Mouse (Mus musculus): ENCODE data around the gene Hist1h2ai. TPM values are rescaled to one million over a fixed set of nuclear protein-coding genes. Genes with fewer than 3 reads are reported as not detected.
A peak's percentile ranks its signal among the peaks of the same experiment; 100 is the strongest.
"Not testable (repeated sequence)": the region's sequence is repeated elsewhere in the genome, so short reads cannot be mapped to it uniquely, and the experiment has no call there.

Gene Hist1h2ai
- polyA plus RNA-seq, 1 experiment from 2014 or later = 7.5 TPM

DNA sequence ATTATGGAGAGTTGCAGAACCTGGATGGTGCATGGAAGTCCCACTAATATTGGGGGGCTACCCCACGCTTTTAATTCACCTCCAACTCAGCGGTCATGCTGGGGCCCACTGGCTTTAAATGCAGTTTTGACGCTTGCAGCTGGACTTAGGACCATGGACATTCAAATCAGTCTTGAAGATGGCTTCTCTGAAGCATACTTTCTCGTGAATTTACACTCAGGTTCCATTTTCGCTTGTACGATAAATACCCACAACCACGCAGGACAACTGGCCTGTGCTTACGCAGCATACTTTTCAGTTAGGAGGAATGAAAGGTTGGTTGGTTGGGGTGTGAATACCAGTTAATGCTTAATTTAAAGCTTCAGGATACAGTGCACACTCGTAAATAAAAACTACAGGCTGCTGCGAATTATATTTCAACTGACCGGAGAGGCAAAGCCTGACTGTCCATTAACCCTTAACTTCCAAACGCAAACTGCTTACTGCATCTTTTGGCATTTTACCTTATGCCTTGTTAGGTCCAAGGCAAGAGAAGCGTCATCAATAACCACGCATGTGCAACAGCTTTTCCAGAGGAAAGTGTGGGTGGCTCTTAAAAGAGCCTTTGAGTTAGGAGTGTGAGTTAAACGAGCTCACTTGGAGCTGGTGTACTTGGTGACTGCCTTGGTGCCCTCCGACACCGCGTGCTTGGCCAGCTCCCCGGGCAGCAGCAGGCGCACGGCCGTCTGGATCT lies 925 bp upstream of the Hist1h2ai start:
- Histone ChIP-seq H3K36me3 (replicated peaks; ENCODE audit: control insufficient read depth, insufficient read depth) (no peaks in the 10 kb centered on the region), H3K27me3 (ENCODE audit: control insufficient read depth, insufficient read depth, low read length) (no peaks in the 10 kb centered on the region), H3K4me2 (replicated peaks) (peak overlapping the region; percentile 84), H3K4me1 (replicated peaks; ENCODE audit: control insufficient read depth, insufficient read depth, low read length) (peaks cover 25% of the 10 kb centered on the region), H3K27ac (peak overlapping the region; percentile 68), H3K9me3 (ENCODE audit: control insufficient read depth, low read length) (no peaks in the 10 kb centered on the region), H3K9ac (peak overlapping the region; percentile 50), H3K4me3 (replicated peaks; ENCODE audit: low read length) (peak overlapping the region; percentile 32)
- WGBS = under 1% methylated on average over 19 of the region's 22 CpGs
- no peak for ATAC-seq (ENCODE audit: low FRiP score)
- DNase-seq (ENCODE audit: low spot score) = no peak

DNA sequence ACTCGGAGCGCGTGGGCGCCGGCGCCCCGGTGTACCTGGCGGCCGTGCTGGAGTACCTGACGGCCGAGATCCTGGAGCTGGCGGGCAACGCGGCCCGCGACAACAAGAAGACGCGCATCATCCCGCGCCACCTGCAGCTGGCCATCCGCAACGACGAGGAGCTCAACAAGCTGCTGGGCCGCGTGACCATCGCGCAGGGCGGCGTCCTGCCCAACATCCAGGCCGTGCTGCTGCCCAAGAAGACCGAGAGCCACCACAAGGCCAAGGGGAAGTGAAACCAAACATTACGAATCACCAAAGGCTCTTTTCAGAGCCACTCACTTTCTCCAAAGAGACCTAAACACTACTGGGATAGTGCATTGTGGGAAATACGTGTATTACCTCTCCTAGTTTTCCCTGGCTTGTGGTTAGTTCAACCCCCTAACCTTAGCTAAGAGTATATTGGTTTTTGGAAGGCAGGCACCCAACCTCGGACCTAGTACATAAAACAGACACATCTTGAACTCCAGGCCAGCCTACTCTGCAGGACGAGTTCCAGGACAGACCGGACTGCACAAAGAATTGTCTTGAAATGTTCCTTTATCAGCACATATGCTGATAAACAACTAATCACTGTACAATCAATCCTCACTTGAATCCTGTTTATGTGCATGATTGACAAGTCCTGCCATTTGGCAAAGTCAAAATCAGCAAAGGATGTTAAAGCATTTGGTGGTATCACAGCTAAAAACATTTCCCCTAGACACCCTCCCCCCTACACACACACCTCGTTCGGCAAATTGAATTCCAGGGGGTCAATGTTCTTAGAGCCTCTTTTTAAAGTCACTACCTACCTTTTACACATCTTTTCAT lies 544 bp downstream of the Hist1h2ai start:
- Histone ChIP-seq H3K4me1 (replicated peaks; ENCODE audit: control insufficient read depth, insufficient read depth, low read length) (peaks cover 25% of the 10 kb centered on the region), H3K9ac (peak overlapping the region; percentile 62), H3K4me3 (replicated peaks; ENCODE audit: low read length) (peak overlapping the region; percentile 32), H3K4me2 (replicated peaks) (peak overlapping the region; percentile 84), H3K27ac (peak overlapping the region; percentile 87)
- WGBS = 0% methylated on average over 9 of the region's 38 CpGs
- peak; percentile 57 for DNase-seq (ENCODE audit: low spot score)
- H3K9me3 ChIP-seq (ENCODE audit: control insufficient read depth, low read length); H3K27me3 ChIP-seq (ENCODE audit: control insufficient read depth, insufficient read depth, low read length); ATAC-seq (ENCODE audit: low FRiP score); H3K36me3 ChIP-seq (replicated peaks; ENCODE audit: control insufficient read depth, insufficient read depth): not testable (repeated sequence)

DNA sequence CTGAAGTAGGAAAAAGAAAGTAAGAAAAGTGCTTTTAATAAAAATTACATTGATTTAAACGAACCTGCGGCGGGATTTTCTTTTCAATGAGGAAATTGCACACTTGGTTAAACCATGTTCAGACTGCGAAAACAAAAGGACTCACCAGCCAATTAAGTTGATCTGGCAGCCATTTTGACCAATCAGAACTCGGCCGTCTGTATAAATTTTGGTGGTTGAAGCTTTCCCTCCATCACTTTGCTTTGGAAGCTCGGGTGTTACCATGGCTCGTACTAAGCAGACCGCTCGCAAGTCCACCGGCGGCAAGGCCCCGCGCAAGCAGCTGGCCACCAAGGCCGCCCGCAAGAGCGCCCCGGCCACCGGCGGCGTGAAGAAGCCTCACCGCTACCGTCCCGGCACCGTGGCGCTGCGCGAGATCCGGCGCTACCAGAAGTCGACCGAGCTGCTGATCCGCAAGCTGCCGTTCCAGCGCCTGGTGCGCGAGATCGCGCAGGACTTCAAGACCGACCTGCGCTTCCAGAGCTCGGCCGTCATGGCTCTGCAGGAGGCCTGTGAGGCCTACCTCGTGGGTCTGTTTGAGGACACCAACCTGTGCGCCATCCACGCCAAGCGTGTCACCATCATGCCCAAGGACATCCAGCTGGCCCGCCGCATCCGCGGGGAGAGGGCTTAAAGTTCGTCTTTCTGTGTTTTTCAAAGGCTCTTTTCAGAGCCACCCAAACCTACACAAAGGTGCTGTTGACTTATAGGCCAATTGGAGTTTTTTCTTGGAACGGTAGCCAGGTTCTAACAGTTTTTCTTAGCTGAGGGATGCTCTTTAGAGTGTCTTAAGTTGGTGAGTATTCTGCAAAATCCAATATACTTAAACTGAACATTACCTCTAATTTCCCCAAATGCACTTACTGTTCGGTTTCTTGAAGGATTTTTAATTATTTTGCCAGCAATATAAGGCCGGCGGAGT lies 1.5 kb downstream of the Hist1h2ai start, which contains the start of gene Hist1h3h:
Gene Hist1h3h, plus strand, starts transcription at position 263 of the 961 bp plus-strand sequence.
- peak within 1 kb of the TSS; percentile 84 for H3K4me2 ChIP-seq (replicated peaks)
- peak within 1 kb of the TSS; percentile 62 for H3K9ac ChIP-seq
- H3K36me3 ChIP-seq (replicated peaks; ENCODE audit: control insufficient read depth, insufficient read depth); H3K27me3 ChIP-seq (ENCODE audit: control insufficient read depth, insufficient read depth, low read length); H3K9me3 ChIP-seq (ENCODE audit: control insufficient read depth, low read length): not testable (repeated sequence)
- peak within 1 kb of the TSS; percentile 32 for H3K4me3 ChIP-seq (replicated peaks; ENCODE audit: low read length)
- H3K4me1 ChIP-seq (replicated peaks; ENCODE audit: control insufficient read depth, insufficient read depth, low read length) = peaks cover 29% of the 10 kb centered on the region
- WGBS = under 1% methylated on average over 24 of the region's 56 CpGs
- ATAC-seq (ENCODE audit: low FRiP score) (peak; percentile 52), DNase-seq (ENCODE audit: low spot score) (peak; percentile 92)
- peak within 1 kb of the TSS; percentile 87 for H3K27ac ChIP-seq

DNA sequence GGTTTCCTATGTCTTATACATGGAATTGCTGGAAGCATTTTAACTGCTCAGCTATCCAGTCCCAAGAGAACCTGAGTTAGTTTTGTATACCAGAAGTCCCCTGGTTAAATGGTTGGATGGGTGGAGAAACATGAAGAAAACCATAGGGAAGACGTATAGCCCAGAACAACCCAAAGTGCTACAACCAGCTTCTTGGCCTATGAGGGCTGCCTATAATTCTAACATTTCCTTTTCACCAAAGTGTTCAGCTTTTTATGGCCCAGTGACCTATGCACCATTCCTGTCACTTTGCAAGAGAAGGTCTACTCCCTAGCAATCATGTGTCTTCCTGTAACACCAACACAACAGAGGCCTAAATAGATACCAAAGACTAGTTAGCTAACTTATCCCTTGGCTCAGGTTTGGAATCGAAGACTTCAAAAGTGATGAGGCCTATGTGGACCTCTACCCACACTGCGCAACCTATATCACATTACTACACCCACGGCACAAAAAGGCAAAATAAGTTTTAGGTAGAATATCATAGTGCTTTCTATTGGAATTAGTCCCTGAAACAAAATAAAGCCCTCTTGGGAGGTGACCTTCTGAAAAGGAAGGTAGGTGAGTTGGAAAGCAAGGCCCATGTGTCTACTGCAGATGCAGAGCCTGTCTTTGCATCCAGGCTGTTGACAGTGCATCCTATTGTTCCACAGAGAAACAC lies 2.3 kb downstream of the Hist1h2ai start:
- ATAC-seq (ENCODE audit: low FRiP score) = no peak

DNA sequence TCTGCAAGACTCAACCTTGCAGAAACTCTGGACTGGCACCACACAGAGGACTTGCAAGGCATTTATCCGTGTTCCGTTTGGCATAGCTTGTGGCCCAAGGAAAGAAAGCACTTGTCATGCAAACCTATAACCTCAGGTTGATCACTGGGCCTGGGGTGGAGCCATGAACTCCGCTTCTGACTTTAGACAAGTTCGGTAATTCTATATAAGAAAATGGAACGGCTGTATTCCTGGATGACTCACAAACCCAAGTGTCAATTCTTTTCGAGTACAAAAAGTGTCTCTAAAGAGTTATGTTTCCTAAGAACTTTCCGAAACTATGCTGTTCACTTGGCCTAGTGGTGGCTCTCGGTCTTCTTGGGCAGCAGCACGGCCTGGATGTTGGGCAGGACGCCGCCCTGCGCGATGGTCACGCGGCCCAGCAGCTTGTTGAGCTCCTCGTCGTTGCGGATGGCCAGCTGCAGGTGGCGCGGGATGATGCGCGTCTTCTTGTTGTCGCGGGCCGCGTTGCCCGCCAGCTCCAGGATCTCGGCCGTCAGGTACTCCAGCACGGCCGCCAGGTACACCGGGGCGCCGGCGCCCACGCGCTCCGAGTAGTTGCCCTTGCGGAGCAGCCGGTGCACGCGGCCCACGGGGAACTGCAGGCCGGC lies 5.0 kb downstream of the Hist1h2ai start:
- H3K4me1 ChIP-seq (replicated peaks; ENCODE audit: control insufficient read depth, insufficient read depth, low read length) = peaks cover 22% of the 10 kb centered on the region
- not testable (repeated sequence) for H3K9me3 ChIP-seq (ENCODE audit: control insufficient read depth, low read length); H3K27me3 ChIP-seq (ENCODE audit: control insufficient read depth, insufficient read depth, low read length); H3K36me3 ChIP-seq (replicated peaks; ENCODE audit: control insufficient read depth, insufficient read depth); DNase-seq (ENCODE audit: low spot score); ATAC-seq (ENCODE audit: low FRiP score)
- peak overlapping the region; percentile 65 for H3K27ac ChIP-seq
- H3K9ac ChIP-seq = peak overlapping the region; percentile 34; the same call in 1 of the 2 replicates
- peak overlapping the region; percentile 34 for H3K4me3 ChIP-seq (replicated peaks; ENCODE audit: low read length)
- 2% methylated on average over 18 of the region's 44 CpGs for WGBS
- H3K4me2 ChIP-seq (replicated peaks) = peak overlapping the region; percentile 69

More for the DNA sequence above, 2.3 kb downstream of the Hist1h2ai start:
- Histone ChIP-seq H3K9me3 (ENCODE audit: control insufficient read depth, low read length) (no peaks in the 10 kb centered on the region), H3K4me2 (replicated peaks) (peak overlapping the region; percentile 84), H3K27ac (no peak overlapping the region), H3K36me3 (replicated peaks; ENCODE audit: control insufficient read depth, insufficient read depth) (no peaks in the 10 kb centered on the region), H3K9ac (peak overlapping the region; percentile 51), H3K27me3 (ENCODE audit: control insufficient read depth, insufficient read depth, low read length) (no peaks in the 10 kb centered on the region), H3K4me3 (replicated peaks; ENCODE audit: low read length) (peak overlapping the region; percentile 32), H3K4me1 (replicated peaks; ENCODE audit: control insufficient read depth, insufficient read depth, low read length) (peaks cover 30% of the 10 kb centered on the region)
- no peak for DNase-seq (ENCODE audit: low spot score)
- 61% methylated on average over 4 of the region's 4 CpGs for WGBS

DNA sequence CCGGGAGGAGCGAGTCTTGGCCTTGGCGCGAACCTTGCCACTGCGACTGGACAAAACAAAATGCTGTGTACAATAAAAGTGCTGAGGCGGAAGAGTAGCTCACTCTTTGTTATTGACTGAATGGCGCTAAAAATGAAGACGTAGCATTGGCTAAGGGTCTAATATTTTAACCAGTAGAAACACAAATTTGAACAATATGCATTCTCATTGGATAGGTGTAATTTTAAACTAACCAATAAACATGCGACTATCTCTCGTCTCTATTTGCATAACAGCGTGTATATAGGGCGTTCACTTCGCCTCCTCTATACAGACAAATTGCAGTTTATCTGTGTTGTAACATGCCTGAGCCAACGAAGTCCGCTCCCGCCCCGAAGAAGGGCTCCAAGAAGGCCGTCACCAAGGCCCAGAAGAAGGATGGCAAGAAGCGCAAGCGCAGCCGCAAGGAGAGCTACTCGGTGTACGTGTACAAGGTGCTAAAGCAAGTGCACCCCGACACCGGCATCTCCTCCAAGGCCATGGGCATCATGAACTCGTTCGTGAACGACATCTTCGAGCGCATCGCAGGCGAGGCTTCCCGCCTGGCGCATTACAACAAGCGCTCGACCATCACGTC lies 5.6 kb downstream of the Hist1h2ai start, which contains the start of gene Hist1h2bm:
Gene Hist1h2bm, plus strand, starts transcription at position 288 of the 616 bp plus-strand sequence.
- DNase-seq (ENCODE audit: low spot score) (peak; percentile 91), ATAC-seq (ENCODE audit: low FRiP score) (peak; percentile 97)
- not testable (repeated sequence) for H3K9me3 ChIP-seq (ENCODE audit: control insufficient read depth, low read length); H3K27me3 ChIP-seq (ENCODE audit: control insufficient read depth, insufficient read depth, low read length); H3K36me3 ChIP-seq (replicated peaks; ENCODE audit: control insufficient read depth, insufficient read depth)
- peak within 1 kb of the TSS; percentile 53 for H3K9ac ChIP-seq
- under 1% methylated on average over 37 of the region's 37 CpGs for WGBS
- H3K27ac ChIP-seq = peak within 1 kb of the TSS; percentile 85
- peak within 1 kb of the TSS; percentile 69 for H3K4me2 ChIP-seq (replicated peaks)
- H3K4me3 ChIP-seq (replicated peaks; ENCODE audit: low read length) = peak within 1 kb of the TSS; percentile 34
- peaks cover 20% of the 10 kb centered on the region for H3K4me1 ChIP-seq (replicated peaks; ENCODE audit: control insufficient read depth, insufficient read depth, low read length)

DNA sequence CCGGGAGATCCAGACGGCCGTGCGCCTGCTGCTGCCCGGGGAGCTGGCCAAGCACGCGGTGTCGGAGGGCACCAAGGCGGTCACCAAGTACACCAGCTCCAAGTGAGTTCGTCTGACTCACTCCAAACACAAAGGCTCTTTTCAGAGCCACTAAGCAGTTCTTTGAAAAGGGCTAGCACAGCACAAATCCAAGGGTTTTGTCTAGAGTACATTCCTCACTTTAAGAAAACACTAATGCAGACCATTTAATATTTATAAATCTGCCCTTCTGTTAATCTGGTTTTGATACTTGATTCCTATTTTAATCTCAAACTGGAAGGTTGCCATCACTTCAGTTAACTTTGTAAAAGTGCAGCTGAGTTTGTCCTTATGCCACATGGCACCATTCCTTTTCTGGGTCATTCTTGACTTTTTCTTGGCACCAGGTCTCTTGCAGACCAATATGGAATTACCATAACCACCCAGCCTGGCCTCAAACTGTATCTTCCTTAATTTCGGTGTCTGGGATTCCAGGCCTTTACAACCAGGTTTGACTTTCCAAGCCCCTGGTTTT lies 6.2 kb downstream of the Hist1h2ai start:
- H3K9me3 ChIP-seq (ENCODE audit: control insufficient read depth, low read length) = no peaks in the 10 kb centered on the region
- H3K4me3 ChIP-seq (replicated peaks; ENCODE audit: low read length) = peak overlapping the region; percentile 34
- H3K36me3 ChIP-seq (replicated peaks; ENCODE audit: control insufficient read depth, insufficient read depth) = no peaks in the 10 kb centered on the region
- peak; percentile 14; the same call in 1 of the 2 replicates for ATAC-seq (ENCODE audit: low FRiP score)
- H3K9ac ChIP-seq = peak overlapping the region; percentile 53
- DNase-seq (ENCODE audit: low spot score) = peak; percentile 50
- H3K27me3 ChIP-seq (ENCODE audit: control insufficient read depth, insufficient read depth, low read length) = no peaks in the 10 kb centered on the region
- 2% methylated on average over 11 of the region's 11 CpGs for WGBS
- H3K27ac ChIP-seq = peak overlapping the region; percentile 85
- peak overlapping the region; percentile 69 for H3K4me2 ChIP-seq (replicated peaks)
- H3K4me1 ChIP-seq (replicated peaks; ENCODE audit: control insufficient read depth, insufficient read depth, low read length) = peaks cover 17% of the 10 kb centered on the region

Data from hindbrain, embryonic 14.5 days (tissue).